Mouse (Mus musculus): ENCODE measurements around the gene Atcay. TPM values are rescaled to one million over a fixed set of nuclear protein-coding genes. Genes with fewer than 3 reads are reported as not detected.

Gene Atcay
- polyA plus RNA-seq, 1 experiment from 2014 or later = not detected

GRCm38 (mm10) chr10:81268056-81268455, 37.4 kb upstream of the Atcay start:
- WGBS = 3% methylated on average over 23 of the region's 23 CpGs
- peak overlapping the region; percentile 57; the same call in 1 of the 2 replicates for H3K27ac ChIP-seq (ENCODE audit: low read length)
- ATAC-seq = peak; percentile 73

GRCm38 (mm10) chr10:81266211-81267105, 35.8 kb upstream of the Atcay start, which contains the start of the genes Mrpl54 and Apba3:
Gene Mrpl54, minus strand, starts transcription at chr10:81266934.
Gene Apba3, plus strand, starts transcription at chr10:81266960.
- Histone ChIP-seq H3K27me3 (replicated peaks; ENCODE audit: insufficient read depth, low read length) (no peaks in the 10 kb centered on the region), H3K36me3 (ENCODE audit: insufficient read depth, low read length) (peaks cover 13% of the 10 kb centered on the region), H3K27ac (ENCODE audit: low read length) (peak within 1 kb of the TSS; percentile 87), H3K4me2 (replicated peaks; ENCODE audit: low read depth, low read length) (peak within 1 kb of the TSS; percentile 63), H3K9ac (replicated peaks; ENCODE audit: low read depth) (peak within 1 kb of the TSS; percentile 81), H3K4me1 (ENCODE audit: insufficient read depth, low read depth, low read length) (peaks cover 9% of the 10 kb centered on the region; the same call in 1 of the 2 replicates), H3K9me3 (ENCODE audit: low read length) (no peaks in the 10 kb centered on the region), H3K4me3 (ENCODE audit: low read depth, low read length) (peak within 1 kb of the TSS; percentile 79)
- peak; percentile 98 for DNase-seq (ENCODE audit: low spot score)
- peak; percentile 97 for ATAC-seq
- WGBS = under 1% methylated on average over 48 of the region's 48 CpGs
- TF ChIP-seq CTCF (IDR thresholded peaks at IDR 0.05) = no peak

More at GRCm38 (mm10) chr10:81268056-81268455, 37.4 kb upstream of the Atcay start:
- no peak for TF ChIP-seq CTCF (IDR thresholded peaks at IDR 0.05)
- TF ChIP-seq EP300 (IDR thresholded peaks at IDR 0.05) = no peak
- H3K9ac ChIP-seq (replicated peaks; ENCODE audit: low read depth) = peak overlapping the region; percentile 86
- H3K4me2 ChIP-seq (replicated peaks; ENCODE audit: low read depth, low read length) = peak overlapping the region; percentile 81
- H3K4me3 ChIP-seq (ENCODE audit: low read depth, low read length) = peak overlapping the region; percentile 66
- peak; percentile 97 for DNase-seq (ENCODE audit: low spot score)
- H3K36me3 ChIP-seq (ENCODE audit: insufficient read depth, low read length) = peaks cover 22% of the 10 kb centered on the region
- H3K4me1 ChIP-seq (ENCODE audit: insufficient read depth, low read depth, low read length) = peaks cover 9% of the 10 kb centered on the region; the same call in 1 of the 2 replicates
- no peaks in the 10 kb centered on the region for H3K27me3 ChIP-seq (replicated peaks; ENCODE audit: insufficient read depth, low read length)
- H3K9me3 ChIP-seq (ENCODE audit: low read length) = no peaks in the 10 kb centered on the region

DNA sequence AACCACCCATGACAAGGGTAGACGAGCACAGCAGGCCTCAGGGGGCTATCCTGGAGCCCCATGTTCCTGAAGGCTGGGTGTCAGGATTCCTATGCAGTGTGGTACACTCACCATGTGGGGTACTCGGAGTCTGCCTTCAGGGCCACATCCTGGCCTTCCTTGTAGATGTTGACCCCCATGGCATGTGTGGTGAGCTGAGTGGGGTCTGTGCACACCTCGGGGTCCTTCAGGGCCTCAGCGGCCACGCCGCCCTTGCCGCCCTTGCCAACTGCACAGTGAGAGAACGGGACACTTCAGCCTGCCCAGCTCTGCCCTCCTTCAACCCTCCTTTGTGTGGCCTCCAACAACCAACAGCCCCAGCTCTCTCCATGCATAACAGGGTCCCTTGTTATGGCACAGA, 34.9 kb upstream of the Atcay start:
- TF ChIP-seq EP300 (IDR thresholded peaks at IDR 0.05) (no peak), CTCF (IDR thresholded peaks at IDR 0.05) (no peak)
- peaks cover 9% of the 10 kb centered on the region; the same call in 1 of the 2 replicates for H3K4me1 ChIP-seq (ENCODE audit: insufficient read depth, low read depth, low read length)
- H3K9ac ChIP-seq (replicated peaks; ENCODE audit: low read depth) = no peak overlapping the region
- DNase-seq (ENCODE audit: low spot score) (no peak), ATAC-seq (no peak)
- WGBS = 85% methylated on average over 8 of the region's 8 CpGs
- no peak overlapping the region for H3K27ac ChIP-seq (ENCODE audit: low read length)
- no peak overlapping the region for H3K4me2 ChIP-seq (replicated peaks; ENCODE audit: low read depth, low read length)
- peaks cover 9% of the 10 kb centered on the region for H3K36me3 ChIP-seq (ENCODE audit: insufficient read depth, low read length)
- peaks cover 2% of the 10 kb centered on the region; the same call in 1 of the 2 replicates for H3K9me3 ChIP-seq (ENCODE audit: low read length)
- H3K27me3 ChIP-seq (replicated peaks; ENCODE audit: insufficient read depth, low read length) = no peaks in the 10 kb centered on the region
- no peak overlapping the region for H3K4me3 ChIP-seq (ENCODE audit: low read depth, low read length)

DNA sequence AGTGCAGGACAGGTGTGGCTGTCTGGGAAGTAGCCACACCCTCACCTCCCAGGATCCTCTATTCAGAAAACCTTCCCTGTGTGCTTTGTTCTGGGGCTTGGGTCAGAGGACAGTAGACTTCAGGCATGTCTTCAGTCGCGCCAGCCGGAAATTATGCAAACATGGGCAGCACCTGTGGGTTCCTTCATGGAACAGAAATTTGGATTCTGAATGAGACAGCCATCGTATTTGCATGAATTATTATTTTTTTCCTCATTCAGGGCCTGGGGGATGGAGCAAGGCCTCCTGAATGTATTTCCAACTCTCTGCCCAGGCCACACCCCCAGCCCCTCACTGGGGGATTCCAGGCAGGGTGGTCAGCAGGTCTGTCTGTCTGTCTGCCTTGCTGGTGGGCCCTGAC, 30.4 kb upstream of the Atcay start:
- Histone ChIP-seq H3K4me2 (replicated peaks; ENCODE audit: low read depth, low read length) (no peak overlapping the region), H3K9ac (replicated peaks; ENCODE audit: low read depth) (no peak overlapping the region), H3K27me3 (replicated peaks; ENCODE audit: insufficient read depth, low read length) (peaks cover 27% of the 10 kb centered on the region), H3K4me1 (ENCODE audit: insufficient read depth, low read depth, low read length) (no peaks in the 10 kb centered on the region; the same call in none of the 2 replicates), H3K27ac (ENCODE audit: low read length) (no peak overlapping the region), H3K9me3 (ENCODE audit: low read length) (peaks cover 3% of the 10 kb centered on the region; the same call in 1 of the 2 replicates), H3K36me3 (ENCODE audit: insufficient read depth, low read length) (peaks cover 8% of the 10 kb centered on the region), H3K4me3 (ENCODE audit: low read depth, low read length) (no peak overlapping the region)
- no peak for DNase-seq (ENCODE audit: low spot score)
- no peak for TF ChIP-seq EP300 (IDR thresholded peaks at IDR 0.05)
- no peak for TF ChIP-seq CTCF (IDR thresholded peaks at IDR 0.05)
- 78% methylated on average over 4 of the region's 4 CpGs for WGBS
- ATAC-seq = no peak

DNA sequence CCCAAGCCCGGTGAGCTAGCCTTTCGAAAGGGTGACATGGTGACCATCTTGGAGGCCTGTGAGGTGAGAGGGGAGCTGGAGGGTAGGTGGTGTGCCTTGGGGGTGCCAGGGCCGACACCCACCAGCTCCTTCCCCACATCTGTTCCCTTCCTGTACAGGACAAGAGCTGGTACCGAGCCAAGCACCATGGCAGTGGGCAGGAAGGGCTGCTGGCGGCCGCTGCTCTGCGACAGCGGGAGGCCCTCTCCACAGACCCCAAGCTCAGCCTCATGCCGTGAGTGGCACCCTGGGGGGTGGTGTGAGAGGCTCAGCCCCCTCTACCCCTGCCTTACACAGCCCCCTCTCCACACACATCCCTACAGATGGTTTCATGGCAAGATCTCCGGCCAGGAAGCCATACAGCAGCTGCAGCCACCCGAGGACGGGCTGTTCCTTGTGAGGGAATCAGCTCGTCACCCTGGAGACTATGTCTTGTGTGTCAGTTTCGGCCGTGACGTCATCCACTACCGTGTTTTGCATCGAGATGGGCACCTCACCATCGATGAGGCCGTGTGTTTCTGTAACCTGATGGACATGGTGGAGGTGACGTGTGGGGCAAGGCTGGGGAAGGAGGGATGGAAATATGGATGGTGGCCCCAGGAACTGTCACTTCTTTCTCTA, 28.7 kb upstream of the Atcay start:
- H3K27me3 ChIP-seq (replicated peaks; ENCODE audit: insufficient read depth, low read length) = peaks cover 27% of the 10 kb centered on the region
- 39% methylated on average over 20 of the region's 21 CpGs for WGBS
- H3K9me3 ChIP-seq (ENCODE audit: low read length) = peaks cover 3% of the 10 kb centered on the region; the same call in 1 of the 2 replicates
- no peak overlapping the region for H3K9ac ChIP-seq (replicated peaks; ENCODE audit: low read depth)
- no peak overlapping the region for H3K4me3 ChIP-seq (ENCODE audit: low read depth, low read length)
- no peak overlapping the region for H3K27ac ChIP-seq (ENCODE audit: low read length)
- DNase-seq (ENCODE audit: low spot score) = no peak
- H3K36me3 ChIP-seq (ENCODE audit: insufficient read depth, low read length) = peaks cover 3% of the 10 kb centered on the region; the same call in 1 of the 2 replicates
- no peak for TF ChIP-seq EP300 (IDR thresholded peaks at IDR 0.05)
- no peak for TF ChIP-seq CTCF (IDR thresholded peaks at IDR 0.05)
- ATAC-seq = peak; percentile 18; the same call in 1 of the 2 replicates
- H3K4me1 ChIP-seq (ENCODE audit: insufficient read depth, low read depth, low read length) = no peaks in the 10 kb centered on the region; the same call in 1 of the 2 replicates
- H3K4me2 ChIP-seq (replicated peaks; ENCODE audit: low read depth, low read length) = no peak overlapping the region

Measured in lung, postnatal 0 days (tissue).